Mouse (Mus musculus) skeletal muscle tissue, adult 2 months (tissue): ENCODE measurements around the gene Asic4.

ENCODE experiments used
- DNase-seq: peaks from one replicate; pipeline ENCODE4 v3.0.0-alpha.2; 2012; ENCODE audit warnings: low read depth, low spot score

Gene Asic4

DNA sequence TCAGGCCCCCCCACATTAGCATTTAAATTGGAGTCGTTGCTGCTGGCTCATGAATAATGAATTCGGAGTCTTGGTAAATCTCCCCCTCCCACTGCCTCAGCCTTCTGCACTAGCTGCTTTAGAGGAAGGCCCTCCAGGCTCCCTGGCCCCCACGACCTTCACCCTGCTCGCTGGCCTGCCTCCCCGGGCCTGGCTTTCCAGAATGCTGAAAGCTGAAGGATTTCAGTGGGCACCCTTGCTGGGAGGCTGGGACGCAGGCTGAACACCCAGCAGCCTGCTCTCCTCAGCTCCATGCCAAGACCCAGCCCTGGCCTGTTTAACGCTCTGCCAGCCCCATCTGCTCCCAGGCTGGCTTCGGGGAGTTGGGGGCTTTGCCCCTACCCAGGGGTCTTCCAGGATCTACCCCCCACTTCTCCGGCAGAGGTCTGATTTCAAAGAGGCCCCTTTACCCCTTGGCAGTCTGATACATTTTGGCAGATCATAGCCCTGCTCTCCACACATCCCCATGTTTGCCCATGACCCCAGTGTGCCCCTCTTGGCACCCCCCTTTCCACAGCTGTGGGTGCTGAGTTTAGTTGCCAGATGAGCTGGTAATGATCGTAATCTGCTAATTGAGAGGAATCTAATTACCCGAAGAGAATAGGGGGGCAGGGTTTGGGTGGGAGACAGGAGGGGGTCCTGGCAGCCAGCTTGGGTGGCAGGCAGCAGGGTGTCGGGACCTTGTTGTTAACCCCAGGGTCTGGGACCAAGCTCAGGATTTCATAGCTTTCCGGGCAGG, 6.8 kb upstream of the Asic4 start:
- DNase-seq: no peak

DNA sequence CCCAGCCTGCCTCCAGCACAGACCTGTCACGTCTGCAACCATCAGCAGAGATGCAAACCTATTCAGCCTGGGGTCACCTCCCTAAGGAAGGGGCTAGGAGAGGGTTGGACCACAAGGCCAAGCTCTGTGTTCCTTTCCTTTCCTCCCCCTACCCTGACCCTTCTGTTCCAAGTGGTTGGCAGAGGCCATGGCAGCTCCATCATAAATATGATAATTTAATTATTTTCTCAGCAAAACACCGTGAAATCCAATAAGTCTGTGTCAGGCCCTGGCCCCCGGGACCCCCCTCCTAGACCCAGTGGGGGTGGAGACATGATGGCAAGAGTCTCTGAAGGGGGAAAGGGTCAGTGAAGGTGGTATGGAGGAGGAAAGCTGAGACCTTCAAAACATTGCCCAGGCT, 6.0 kb upstream of the Asic4 start:
- no peak for DNase-seq

DNA sequence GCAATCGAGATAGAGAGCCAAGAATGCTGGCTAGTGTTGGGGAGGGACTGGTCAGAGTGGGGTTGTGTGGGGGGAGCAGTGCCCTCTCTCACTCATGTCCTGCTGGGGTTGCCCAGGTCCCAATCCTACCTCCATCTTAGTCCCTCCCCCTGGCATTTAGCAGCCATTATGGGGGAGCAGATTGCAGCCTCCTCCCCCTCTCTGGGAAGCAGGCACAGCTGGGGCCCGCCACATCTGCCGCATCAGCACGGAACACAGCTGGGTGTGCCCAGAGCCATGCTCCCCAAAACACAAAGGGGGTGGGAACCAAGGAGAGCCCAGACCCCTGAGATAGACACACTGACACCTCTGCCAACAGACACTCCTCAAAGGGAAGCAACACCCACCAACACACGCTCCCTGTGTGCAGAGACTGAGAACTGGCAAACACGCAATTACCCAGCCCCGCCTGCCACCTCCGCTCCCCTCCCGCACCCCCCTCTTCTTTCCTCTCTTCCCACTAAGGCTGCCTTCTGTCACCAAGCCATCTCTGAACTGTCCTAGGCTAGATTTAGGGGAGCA, 5.0 kb upstream of the Asic4 start:
- no peak for DNase-seq

DNA sequence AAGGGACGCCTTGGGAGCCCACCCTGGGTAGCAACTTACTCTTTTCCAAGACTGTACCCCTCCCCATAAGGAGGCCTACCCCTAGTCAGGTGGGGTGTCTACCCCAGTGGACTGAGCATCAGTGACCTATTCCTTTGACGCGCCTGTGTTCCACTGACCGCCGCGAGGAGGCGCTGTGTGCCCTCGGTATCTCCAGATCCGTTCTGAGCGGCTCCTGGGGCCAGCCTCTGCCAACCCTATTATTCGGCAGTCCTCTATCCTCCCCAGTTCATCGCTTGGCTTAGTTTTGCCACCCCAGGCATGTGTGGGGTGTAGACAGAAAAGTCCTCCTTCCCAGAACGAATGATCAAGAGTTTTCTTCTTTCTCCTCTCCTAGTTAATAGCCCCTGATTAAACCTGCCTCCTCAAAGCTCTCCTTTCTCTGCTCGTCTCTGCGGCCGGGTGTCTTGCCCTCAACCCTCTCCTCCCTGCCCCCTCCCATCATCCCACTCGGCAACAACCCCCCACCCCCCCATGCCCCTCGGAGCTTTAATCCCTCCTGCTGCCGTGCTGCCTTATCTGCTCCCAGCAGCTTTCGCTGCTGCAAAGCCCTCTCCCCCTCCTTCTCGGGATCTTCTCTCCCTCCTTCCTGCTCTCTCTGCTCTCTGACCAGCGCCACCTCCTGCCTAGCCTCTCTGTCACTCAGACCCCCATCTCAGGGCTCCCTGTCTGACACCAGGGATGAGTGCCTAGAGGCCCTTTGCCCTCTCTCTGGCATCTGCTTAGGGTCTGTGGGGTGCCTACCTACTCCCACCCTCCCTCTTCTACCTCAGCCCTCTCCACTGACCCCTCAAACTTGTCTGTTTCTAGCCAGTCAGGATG, 4.3 kb upstream of the Asic4 start:
- peak; percentile 65 for DNase-seq

DNA sequence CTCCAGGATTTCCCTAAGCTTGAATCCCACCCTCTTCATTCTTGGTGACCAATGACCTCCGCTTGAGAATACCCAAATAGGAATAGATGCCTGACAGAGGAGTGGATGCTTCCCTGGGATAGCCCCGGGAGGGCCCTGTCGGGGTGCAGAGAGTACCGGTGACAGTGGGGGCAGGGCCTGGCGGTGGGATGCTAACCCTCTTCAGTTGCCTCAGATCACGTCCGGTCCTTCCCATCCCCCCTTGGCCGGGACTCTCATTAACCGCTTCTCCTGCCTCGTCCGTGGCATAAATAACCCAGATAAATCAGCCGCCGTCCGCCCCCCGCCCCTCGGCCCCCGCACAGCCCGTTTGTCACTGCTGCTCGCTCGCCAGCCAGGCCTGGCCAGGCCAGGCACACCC, 3.6 kb upstream of the Asic4 start:
- no peak for DNase-seq

DNA sequence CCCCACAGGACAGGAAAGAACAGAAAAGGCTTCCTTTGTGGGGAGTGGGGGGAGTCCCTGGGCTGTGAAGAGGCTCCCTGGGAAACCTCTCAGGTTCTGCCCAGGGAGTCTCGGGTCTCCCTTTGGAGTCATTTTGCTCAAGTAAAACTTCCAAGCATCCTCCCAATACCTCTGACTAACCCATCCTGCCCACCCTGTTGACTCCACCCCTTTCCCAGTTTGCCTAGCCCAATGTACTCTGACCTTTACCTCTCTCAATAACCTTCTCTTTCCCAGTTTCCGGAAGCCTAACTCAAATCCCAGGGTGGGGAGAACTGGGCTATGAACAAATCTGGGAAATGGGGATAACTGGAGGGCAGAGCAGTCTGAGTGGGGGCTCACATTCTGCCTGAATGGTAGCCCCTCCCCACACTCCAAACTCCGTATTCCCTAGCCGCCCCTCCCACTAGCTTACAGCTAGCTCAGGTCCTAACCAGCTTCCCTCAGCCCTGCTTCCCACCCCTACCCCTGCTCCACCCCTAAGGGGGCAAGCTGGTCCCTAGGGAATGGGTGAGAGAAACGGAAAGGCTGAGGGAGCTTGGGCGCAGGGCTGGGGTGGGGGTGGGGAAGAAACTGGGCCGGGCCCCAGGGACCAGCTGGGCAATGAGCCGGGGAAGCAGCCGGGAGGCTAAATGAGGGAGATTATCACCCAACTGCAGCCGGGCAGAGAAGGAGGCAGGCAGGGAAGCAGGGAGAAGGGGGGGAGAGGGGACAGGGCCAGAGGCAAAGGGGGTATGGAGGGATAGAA, 2.8 kb upstream of the Asic4 start:
- DNase-seq: no peak

DNA sequence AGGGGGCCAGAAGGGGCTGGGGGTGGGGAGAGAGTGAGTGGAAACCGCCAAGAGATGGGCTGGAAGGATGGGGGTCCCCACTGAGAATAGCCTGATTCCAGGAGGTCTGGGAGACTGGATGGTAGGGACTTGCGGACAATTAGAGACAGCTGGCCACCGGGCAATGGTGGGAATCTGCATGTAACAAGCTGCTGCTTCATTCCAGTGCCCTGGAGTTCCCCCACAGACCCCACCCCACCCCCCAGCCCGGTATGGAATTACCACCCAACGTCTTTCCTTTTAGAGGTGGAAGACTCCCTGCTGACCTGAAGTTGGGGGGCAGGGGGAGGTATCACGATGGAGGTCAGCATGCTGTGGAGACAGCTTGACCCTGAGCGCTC, 2.2 kb upstream of the Asic4 start:
- no peak for DNase-seq

DNA sequence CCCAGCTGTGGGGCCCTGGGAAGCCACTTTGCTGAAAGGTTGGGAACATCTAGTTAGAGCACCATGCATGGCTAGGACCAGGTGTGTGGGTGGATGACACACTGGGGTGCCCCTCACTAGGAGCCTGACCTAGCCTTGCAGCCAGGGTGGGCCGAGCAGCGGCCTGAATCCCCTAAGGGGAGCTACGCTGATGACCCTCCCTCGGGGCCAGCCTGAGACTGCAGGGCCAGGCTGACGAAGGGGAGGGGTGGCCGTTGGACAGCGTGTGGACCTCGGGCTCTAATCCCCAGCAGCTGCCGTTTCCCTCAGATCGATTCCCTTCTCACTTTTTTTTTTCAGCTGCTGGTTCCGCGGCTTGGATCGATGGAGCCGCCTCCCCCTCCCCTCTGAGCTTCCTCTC, 1.3 kb upstream of the Asic4 start:
- no peak for DNase-seq

DNA sequence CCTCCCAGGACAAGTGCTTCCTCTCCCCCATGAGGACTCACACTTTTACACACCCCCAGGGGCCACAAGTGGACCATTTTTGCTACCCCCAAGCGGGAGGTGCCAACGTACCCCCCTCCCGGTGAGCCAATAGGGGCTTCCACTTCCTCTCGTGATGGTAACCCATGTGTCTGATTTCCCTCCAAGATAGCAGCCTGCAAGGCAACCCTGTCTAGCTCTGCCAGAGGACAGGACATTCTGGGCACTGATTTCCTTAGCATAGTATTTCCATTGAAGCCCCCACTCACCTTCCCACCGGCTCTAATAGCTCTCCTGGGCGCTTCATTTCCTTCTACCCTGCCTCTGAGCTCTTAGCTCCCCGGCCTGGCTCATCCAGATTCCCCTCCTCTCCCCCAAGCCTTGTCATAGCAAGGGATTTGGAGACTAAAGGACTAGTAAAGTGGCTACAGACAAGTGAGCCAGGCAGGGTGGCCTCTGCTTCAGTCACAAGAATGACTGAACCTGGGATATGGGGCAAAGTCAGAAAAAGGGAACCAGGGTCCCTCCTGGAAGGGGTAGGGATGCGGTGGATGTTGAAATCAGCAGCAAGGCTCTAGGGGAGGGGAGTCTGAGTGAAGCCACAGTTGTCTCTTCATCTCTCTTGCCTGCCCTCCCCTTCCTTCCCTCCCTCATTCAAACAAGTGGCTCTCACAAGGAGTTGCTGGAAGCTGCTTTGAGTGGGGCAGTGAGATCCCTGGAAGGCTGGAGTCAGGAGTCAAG, 680 bp upstream of the Asic4 start:
- no peak for DNase-seq

DNA sequence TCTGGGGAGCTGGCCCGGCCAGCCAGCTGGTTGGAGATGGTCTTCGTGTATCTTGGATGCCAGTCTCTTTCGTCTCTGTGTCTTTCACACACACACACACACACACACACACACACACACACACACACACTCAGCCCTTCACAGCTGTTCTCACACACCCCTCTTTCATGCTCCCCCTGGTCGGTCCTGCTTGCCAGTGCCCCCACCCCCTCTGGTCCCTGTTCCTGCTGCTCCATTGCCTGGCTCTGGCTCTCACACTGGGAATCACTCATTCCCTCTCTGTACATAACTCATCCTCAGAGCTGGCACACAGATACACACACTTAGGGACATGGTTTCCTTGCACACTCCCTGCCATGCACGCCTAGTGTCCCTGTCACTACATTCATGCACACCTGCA, 1.7 kb downstream of the Asic4 start:
- no peak for DNase-seq

DNA sequence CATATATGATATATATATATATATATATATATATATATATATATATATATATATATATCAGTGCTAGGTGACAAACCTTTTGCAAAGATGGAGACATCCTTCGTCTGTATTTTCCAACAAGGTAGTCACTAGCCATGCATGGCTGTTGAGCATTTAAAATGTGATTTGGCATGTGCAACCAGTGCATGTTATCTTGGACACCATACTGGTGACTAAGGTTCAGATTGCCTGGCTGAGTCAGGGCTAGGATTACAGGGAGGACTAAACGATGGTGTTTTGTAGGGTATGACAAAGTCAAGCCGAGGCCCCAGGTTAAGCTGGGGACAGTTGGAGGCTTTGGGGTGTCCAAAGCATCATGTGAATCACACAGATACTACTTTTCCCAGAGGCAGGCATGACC, 5.2 kb downstream of the Asic4 start:
- DNase-seq: no peak

DNA sequence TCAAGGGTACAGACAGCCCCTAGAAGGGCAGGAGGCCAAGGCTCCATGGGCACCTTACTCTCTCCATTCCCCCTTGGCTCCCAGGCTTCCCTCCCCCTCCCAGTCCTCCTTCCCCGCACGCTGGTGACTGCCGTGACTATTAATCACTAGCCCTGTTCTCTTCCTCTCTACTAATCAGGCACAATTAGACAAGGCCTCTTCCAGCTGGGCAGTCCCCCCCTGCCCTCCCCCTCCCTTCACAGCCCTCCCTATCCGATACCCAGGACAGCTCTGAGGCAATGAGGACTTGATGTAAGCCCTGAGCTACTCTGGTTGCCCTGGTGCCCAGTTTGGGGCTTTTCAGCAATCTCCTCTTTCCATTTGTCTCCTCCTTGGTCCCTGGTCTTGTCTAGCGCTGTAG, 5.7 kb downstream of the Asic4 start:
- DNase-seq: no peak

DNA sequence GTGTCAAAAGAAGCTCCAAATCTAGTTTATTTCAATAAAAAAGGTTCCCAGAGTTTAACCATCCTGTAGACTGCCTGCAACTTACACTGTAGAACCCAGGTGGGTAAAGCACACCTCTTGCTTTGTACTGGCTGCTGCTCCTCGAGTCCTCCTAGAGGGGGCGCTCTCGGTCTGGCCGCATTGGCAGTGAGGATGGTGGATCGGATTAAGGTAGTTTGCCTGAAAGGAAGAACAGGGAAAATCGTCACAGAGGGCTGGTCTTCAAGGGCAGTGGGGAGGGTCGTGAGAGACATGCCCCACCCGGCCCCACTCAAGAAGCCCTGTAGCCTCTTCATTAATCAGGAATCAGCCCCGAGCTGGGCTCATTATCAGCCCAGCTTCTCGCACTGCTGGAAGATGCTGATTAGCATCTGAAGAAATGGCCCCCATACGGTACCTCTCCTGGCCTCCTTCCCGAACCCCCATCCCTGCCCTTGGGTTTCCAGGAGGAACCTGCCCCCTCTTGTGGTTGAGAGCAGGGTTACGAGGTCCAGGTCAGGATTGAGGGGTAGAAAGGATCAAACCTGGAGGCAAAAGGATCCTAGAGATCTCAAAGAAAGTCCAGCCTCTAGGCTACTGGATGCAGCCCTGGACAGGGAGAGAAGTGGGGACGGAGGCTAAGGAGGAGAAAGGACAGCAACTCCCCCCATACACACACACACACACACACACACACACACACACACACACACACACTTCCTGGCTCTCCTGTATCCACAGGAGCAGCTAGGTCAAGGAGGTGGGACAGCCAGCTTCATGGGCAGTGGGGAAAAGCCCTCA, 6.7 kb downstream of the Asic4 start:
- no peak for DNase-seq

DNA sequence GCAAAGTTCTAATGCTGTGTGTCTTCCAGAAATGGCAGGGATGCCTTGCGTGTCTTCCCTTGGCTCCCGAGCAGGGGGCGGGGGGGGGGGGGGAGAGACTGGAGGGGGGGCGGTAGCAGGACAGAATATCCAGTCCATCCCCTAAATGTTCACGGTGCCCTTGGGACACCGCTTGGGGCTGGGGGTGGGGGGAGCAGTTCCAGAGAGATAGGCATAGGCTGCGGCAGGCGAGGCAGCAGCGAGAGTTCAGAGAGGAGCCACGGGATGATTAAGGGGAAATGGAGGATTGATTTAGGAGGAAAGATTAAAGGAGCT, 7.4 kb downstream of the Asic4 start:
- DNase-seq: no peak

DNA sequence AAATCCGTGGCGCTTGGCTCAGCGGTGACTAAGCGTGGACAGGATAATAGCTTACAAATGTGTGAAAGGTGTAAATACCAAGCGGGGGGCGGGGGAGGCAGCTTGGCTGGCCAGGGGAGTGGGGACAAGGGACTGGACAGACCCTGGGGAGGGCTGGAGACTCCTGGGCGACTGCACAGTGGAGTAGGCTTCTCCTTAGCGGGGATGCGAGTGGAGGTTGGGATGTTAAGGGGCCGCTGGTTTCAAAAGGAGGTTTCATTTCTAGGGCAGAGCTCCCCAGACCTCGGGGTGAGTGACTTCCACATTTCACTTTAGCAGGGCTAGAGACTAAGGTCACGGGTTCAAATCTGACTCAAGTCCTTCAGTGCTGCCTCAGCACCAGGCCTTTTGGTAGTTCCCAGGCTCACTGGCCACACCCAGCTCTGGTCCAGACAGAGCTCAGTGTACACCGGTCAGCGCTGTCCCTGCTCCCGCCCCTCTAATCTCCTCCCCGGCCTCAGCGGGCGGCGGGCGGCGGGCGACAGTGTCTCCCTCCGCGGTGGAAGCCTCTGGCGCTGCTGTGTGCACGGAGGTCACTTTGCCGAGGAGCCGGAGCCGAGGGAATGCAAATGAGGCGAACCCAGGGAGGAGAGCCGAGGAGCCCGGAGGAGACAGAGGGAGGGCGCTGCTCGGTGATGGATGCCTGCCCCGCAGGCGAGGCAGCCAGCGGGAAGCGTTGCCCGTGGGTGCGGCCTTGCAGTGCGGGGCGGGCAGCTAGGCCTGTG, 8.0 kb downstream of the Asic4 start:
- DNase-seq: no peak

DNA sequence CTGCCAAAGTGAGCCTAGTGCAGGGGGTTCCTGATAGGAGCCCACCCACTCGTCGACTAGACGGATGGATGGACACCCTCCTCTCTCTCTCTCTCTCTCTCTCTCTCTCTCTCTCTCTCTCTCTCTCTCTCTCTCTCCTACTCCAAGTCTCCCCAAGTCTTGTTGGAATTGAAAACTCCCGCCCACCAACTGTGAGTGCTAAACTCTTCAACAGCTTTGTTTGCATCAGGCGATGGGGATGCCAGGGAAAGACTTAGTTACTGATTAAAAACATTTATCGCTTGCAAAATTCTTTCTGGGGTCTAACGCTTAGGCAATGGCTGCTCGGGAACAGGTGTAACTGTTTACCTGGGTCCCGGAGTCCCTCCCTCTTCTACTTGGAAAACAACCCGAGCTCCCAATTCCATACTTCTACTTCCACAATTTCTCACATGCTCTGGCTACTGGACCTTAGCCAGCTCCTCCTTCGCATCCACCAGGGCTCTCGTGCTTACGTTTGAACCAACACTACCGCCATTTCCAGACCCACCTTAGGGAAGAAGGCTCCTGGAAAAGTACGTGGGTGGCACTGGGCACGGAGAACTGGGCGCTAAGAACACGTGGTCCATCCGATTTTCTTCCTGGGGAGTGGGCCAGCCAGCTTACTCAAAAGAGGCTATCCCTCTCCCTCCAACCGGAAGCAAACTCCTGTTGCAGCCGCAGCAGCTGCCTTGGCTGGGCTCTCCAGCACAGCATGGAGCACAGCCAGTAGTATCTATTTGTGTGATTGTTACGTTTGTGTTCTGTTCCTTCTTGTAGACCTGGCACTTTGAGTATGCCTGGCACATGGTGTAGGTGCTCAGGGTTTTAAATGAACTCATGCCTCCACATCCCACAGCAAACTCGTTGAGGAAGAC, 8.8 kb downstream of the Asic4 start:
- DNase-seq: no peak

DNA sequence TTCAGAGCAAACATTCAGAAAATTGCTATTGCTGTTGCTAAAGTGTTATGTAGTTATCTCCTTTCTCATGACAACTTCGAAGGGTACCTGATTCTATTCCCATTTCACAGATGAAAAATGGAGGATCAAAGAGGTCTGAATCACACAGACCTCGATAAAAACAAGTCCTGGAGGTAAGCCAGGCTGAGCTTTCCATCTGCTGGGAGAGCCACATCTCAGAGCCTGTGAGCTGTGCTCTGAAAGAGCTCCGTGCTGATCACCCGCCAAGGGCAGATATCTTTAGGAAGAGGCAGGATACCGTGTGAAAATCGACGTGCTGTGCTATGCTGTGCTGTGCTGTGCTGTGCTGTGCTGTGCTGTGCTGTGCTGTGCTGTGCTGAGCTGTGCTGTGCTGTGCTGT, 10.1 kb downstream of the Asic4 start:
- DNase-seq: no peak

DNA sequence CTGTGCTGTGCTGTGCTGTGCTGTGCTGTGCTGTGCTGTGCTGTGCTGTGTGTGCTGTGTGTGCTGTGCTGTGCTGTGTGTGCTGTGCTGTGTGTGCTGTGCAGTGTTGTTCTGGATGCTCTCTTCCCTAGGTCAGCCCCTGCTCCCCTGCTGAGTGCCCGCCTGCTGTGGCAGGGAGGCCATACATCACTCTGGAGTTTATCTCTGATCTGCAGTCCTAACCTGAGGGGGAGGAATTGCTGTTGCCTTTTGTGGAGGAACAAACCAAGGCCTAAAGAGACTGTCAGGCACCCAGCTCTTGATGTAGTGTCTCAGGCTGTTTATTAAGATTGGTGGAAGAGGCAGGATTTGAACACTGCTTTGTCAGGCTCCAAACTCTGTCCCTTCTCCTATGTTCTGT, 12.4 kb downstream of the Asic4 start:
- DNase-seq: no peak

DNA sequence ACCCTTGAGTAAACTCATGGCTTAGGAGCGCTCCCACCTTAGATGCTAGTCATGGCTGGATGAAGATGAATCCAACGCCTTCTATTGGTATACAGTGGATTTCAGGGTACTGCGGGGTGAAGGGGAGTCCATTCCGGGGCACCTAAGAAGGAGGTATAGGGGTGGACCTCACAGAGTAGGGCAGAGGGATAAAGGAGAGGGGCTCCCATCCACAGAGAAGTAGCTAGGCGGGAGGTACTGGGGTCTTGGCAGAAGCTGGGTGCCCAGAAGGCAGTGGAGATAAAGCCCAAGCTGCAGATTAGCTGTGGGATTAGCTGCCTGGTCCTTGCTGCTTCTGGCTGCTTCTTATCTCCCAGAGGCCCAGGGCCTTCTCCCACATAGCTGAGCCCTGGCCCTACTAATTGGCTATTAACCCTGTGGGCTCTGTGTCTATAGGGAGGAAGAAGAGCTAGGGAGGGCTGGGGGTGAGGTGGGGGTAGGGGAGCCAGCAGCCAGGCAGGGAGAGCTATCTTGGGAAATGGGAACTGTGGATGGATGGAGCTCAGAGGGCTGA, 13.5 kb downstream of the Asic4 start:
- no peak for DNase-seq
